Mouse (Mus musculus): ENCODE data around the gene Arl14. TPM values are rescaled to one million over a fixed set of nuclear protein-coding genes. Genes with fewer than 3 reads are reported as not detected.

Arl14 gene
- polyA plus RNA-seq, 1 experiment = 4.5 TPM

- Histone ChIP-seq H3K36me3 (ENCODE audit: control insufficient read depth, insufficient read depth, low read length) (no peaks in the 10 kb centered on the region), H3K27me3 (ENCODE audit: control insufficient read depth, insufficient read depth, low read length) (no peaks in the 10 kb centered on the region), H3K27ac (ENCODE audit: insufficient read depth, low read depth, low read length) (no peak overlapping the region), H3K4me1 (ENCODE audit: control insufficient read depth, insufficient read depth, insufficient read length, low read length) (peaks cover 2% of the 10 kb centered on the region; the same call in 1 of the 2 replicates), H3K4me3 (ENCODE audit: low read depth, low read length) (no peak overlapping the region)
- TF ChIP-seq POLR2A (IDR thresholded peaks at IDR 0.05; ENCODE audit: low read depth, low read length) = no peak
- TF ChIP-seq CTCF (IDR thresholded peaks at IDR 0.05; ENCODE audit: extremely low read depth, insufficient read length, insufficient replicate concordance, low read depth, low read length) = no peak
- WGBS = 81% methylated on average over 5 of the region's 5 CpGs
These were observed 8.8 kb upstream of the Arl14 start for GRCm38 (mm10) chr3:69213465-69213864.

GRCm38 (mm10) chr3:69214566-69214965 is 7.7 kb upstream of the Arl14 start:
- Histone ChIP-seq H3K4me1 (ENCODE audit: control insufficient read depth, insufficient read depth, insufficient read length, low read length) (no peaks in the 10 kb centered on the region), H3K36me3 (ENCODE audit: control insufficient read depth, insufficient read depth, low read length) (no peaks in the 10 kb centered on the region), H3K4me3 (ENCODE audit: low read depth, low read length) (no peak overlapping the region), H3K27ac (ENCODE audit: insufficient read depth, low read depth, low read length) (no peak overlapping the region), H3K27me3 (ENCODE audit: control insufficient read depth, insufficient read depth, low read length) (no peaks in the 10 kb centered on the region)
- 88% methylated on average over 5 of the region's 5 CpGs for WGBS
- no peak for TF ChIP-seq POLR2A (IDR thresholded peaks at IDR 0.05; ENCODE audit: low read depth, low read length)
- no peak for TF ChIP-seq CTCF (IDR thresholded peaks at IDR 0.05; ENCODE audit: extremely low read depth, insufficient read length, insufficient replicate concordance, low read depth, low read length)

- TF ChIP-seq POLR2A (IDR thresholded peaks at IDR 0.05; ENCODE audit: low read depth, low read length) (no peak), CTCF (IDR thresholded peaks at IDR 0.05; ENCODE audit: extremely low read depth, insufficient read length, insufficient replicate concordance, low read depth, low read length) (no peak)
- H3K36me3 ChIP-seq (ENCODE audit: control insufficient read depth, insufficient read depth, low read length) = no peaks in the 10 kb centered on the region
- 29% methylated on average over 14 of the region's 14 CpGs for WGBS
- peaks cover 3% of the 10 kb centered on the region; the same call in 1 of the 2 replicates for H3K4me1 ChIP-seq (ENCODE audit: control insufficient read depth, insufficient read depth, insufficient read length, low read length)
- H3K4me3 ChIP-seq (ENCODE audit: low read depth, low read length) = peak overlapping the region; percentile 70
- H3K27ac ChIP-seq (ENCODE audit: insufficient read depth, low read depth, low read length) = peak overlapping the region; percentile 96
- no peaks in the 10 kb centered on the region for H3K27me3 ChIP-seq (ENCODE audit: control insufficient read depth, insufficient read depth, low read length)
These were observed 282 bp downstream of the Arl14 start for GRCm38 (mm10) chr3:69222502-69222900.

GRCm38 (mm10) chr3:69222987-69223386 is 768 bp downstream of the Arl14 start:
- Histone ChIP-seq H3K4me1 (ENCODE audit: control insufficient read depth, insufficient read depth, insufficient read length, low read length) (peaks cover 3% of the 10 kb centered on the region; the same call in 1 of the 2 replicates), H3K27me3 (ENCODE audit: control insufficient read depth, insufficient read depth, low read length) (no peaks in the 10 kb centered on the region), H3K27ac (ENCODE audit: insufficient read depth, low read depth, low read length) (peak overlapping the region; percentile 96), H3K36me3 (ENCODE audit: control insufficient read depth, insufficient read depth, low read length) (no peaks in the 10 kb centered on the region), H3K4me3 (ENCODE audit: low read depth, low read length) (peak overlapping the region; percentile 70)
- WGBS = 29% methylated on average over 7 of the region's 7 CpGs
- TF ChIP-seq CTCF (IDR thresholded peaks at IDR 0.05; ENCODE audit: extremely low read depth, insufficient read length, insufficient replicate concordance, low read depth, low read length) = no peak
- TF ChIP-seq POLR2A (IDR thresholded peaks at IDR 0.05; ENCODE audit: low read depth, low read length) = no peak

GRCm38 (mm10) chr3:69223666-69224065 is 1.4 kb downstream of the Arl14 start:
- TF ChIP-seq POLR2A (IDR thresholded peaks at IDR 0.05; ENCODE audit: low read depth, low read length) (no peak), CTCF (IDR thresholded peaks at IDR 0.05; ENCODE audit: extremely low read depth, insufficient read length, insufficient replicate concordance, low read depth, low read length) (no peak)
- 32% methylated on average over 8 of the region's 8 CpGs for WGBS
- H3K4me1 ChIP-seq (ENCODE audit: control insufficient read depth, insufficient read depth, insufficient read length, low read length) = peaks cover 3% of the 10 kb centered on the region; the same call in 1 of the 2 replicates
- 0 out of 2 replicates have a peak overlapping the region, but pooled peaks have one; percentile 34 for H3K27ac ChIP-seq (ENCODE audit: insufficient read depth, low read depth, low read length)
- H3K36me3 ChIP-seq (ENCODE audit: control insufficient read depth, insufficient read depth, low read length) = no peaks in the 10 kb centered on the region
- H3K4me3 ChIP-seq (ENCODE audit: low read depth, low read length) = peak overlapping the region; percentile 72
- H3K27me3 ChIP-seq (ENCODE audit: control insufficient read depth, insufficient read depth, low read length) = no peaks in the 10 kb centered on the region

GRCm38 (mm10) chr3:69225019-69225418 is 2.8 kb downstream of the Arl14 start:
- H3K4me1 ChIP-seq (ENCODE audit: control insufficient read depth, insufficient read depth, insufficient read length, low read length) = peaks cover 3% of the 10 kb centered on the region; the same call in 1 of the 2 replicates
- TF ChIP-seq POLR2A (IDR thresholded peaks at IDR 0.05; ENCODE audit: low read depth, low read length) = no peak
- no peak for TF ChIP-seq CTCF (IDR thresholded peaks at IDR 0.05; ENCODE audit: extremely low read depth, insufficient read length, insufficient replicate concordance, low read depth, low read length)
- H3K4me3 ChIP-seq (ENCODE audit: low read depth, low read length) = no peak overlapping the region
- no peaks in the 10 kb centered on the region for H3K36me3 ChIP-seq (ENCODE audit: control insufficient read depth, insufficient read depth, low read length)
- no peaks in the 10 kb centered on the region for H3K27me3 ChIP-seq (ENCODE audit: control insufficient read depth, insufficient read depth, low read length)
- no peak overlapping the region for H3K27ac ChIP-seq (ENCODE audit: insufficient read depth, low read depth, low read length)

GRCm38 (mm10) chr3:69226496-69226895 is 4.3 kb downstream of the Arl14 start:
- 26% methylated on average over 2 of the region's 2 CpGs for WGBS
- no peaks in the 10 kb centered on the region for H3K27me3 ChIP-seq (ENCODE audit: control insufficient read depth, insufficient read depth, low read length)
- TF ChIP-seq POLR2A (IDR thresholded peaks at IDR 0.05; ENCODE audit: low read depth, low read length) (no peak), CTCF (IDR thresholded peaks at IDR 0.05; ENCODE audit: extremely low read depth, insufficient read length, insufficient replicate concordance, low read depth, low read length) (no peak)
- H3K36me3 ChIP-seq (ENCODE audit: control insufficient read depth, insufficient read depth, low read length) = no peaks in the 10 kb centered on the region
- H3K27ac ChIP-seq (ENCODE audit: insufficient read depth, low read depth, low read length) = no peak overlapping the region
- no peak overlapping the region for H3K4me3 ChIP-seq (ENCODE audit: low read depth, low read length)
- H3K4me1 ChIP-seq (ENCODE audit: control insufficient read depth, insufficient read depth, insufficient read length, low read length) = peaks cover 10% of the 10 kb centered on the region

Data from small intestine, adult 2 months (tissue).